Mouse (Mus musculus): ENCODE data around the gene Cenpu.

Gene Cenpu

GRCm38 (mm10) chr8:46551615-46552440 lies at the start of gene Cenpu:
Gene Cenpu, plus strand, starts transcription at chr8:46552028.
- DNase-seq (ENCODE audit: low read depth, low spot score): peak; percentile 98

GRCm38 (mm10) chr8:46502333-46503071 lies 49.3 kb upstream of the Cenpu start:
- no peak for DNase-seq (ENCODE audit: low read depth, low spot score)

GRCm38 (mm10) chr8:46503072-46503695 lies 48.6 kb upstream of the Cenpu start:
- DNase-seq (ENCODE audit: low read depth, low spot score): no peak

GRCm38 (mm10) chr8:46504196-46504595 lies 47.6 kb upstream of the Cenpu start:
- no peak for DNase-seq (ENCODE audit: low read depth, low spot score)

GRCm38 (mm10) chr8:46508488-46509395 lies 43.1 kb upstream of the Cenpu start:
- DNase-seq (ENCODE audit: low read depth, low spot score): no peak

- DNase-seq (ENCODE audit: low read depth, low spot score): no peak
These were observed 42.4 kb upstream of the Cenpu start for GRCm38 (mm10) chr8:46509474-46509873.

- DNase-seq (ENCODE audit: low read depth, low spot score): no peak
These were observed 40.5 kb upstream of the Cenpu start for GRCm38 (mm10) chr8:46511336-46511735.

- no peak for DNase-seq (ENCODE audit: low read depth, low spot score)
These were observed 39.3 kb upstream of the Cenpu start for GRCm38 (mm10) chr8:46512538-46512937.

GRCm38 (mm10) chr8:46514027-46514426 lies 37.8 kb upstream of the Cenpu start:
- no peak for DNase-seq (ENCODE audit: low read depth, low spot score)

- DNase-seq (ENCODE audit: low read depth, low spot score): no peak
These were observed 31.2 kb upstream of the Cenpu start for GRCm38 (mm10) chr8:46520667-46521066.

- DNase-seq (ENCODE audit: low read depth, low spot score): no peak
These were observed 25.7 kb upstream of the Cenpu start for GRCm38 (mm10) chr8:46526098-46526497.

GRCm38 (mm10) chr8:46526821-46527220 lies 25.0 kb upstream of the Cenpu start:
- DNase-seq (ENCODE audit: low read depth, low spot score): no peak

- no peak for DNase-seq (ENCODE audit: low read depth, low spot score)
These were observed 22.3 kb upstream of the Cenpu start for GRCm38 (mm10) chr8:46529508-46529907.

GRCm38 (mm10) chr8:46530541-46530940 lies 21.3 kb upstream of the Cenpu start:
- DNase-seq (ENCODE audit: low read depth, low spot score): no peak

- no peak for DNase-seq (ENCODE audit: low read depth, low spot score)
These were observed 17.9 kb upstream of the Cenpu start for GRCm38 (mm10) chr8:46533926-46534325.

- DNase-seq (ENCODE audit: low read depth, low spot score): no peak
These were observed 12.1 kb upstream of the Cenpu start for GRCm38 (mm10) chr8:46539701-46540100.

GRCm38 (mm10) chr8:46543191-46543590 lies 8.6 kb upstream of the Cenpu start:
- DNase-seq (ENCODE audit: low read depth, low spot score): peak; percentile 77

- DNase-seq (ENCODE audit: low read depth, low spot score): no peak
These were observed 8.2 kb upstream of the Cenpu start for GRCm38 (mm10) chr8:46543662-46544061.

GRCm38 (mm10) chr8:46545854-46546253 lies 6.0 kb upstream of the Cenpu start:
- no peak for DNase-seq (ENCODE audit: low read depth, low spot score)

- DNase-seq (ENCODE audit: low read depth, low spot score): no peak
These were observed 5.2 kb upstream of the Cenpu start for GRCm38 (mm10) chr8:46546431-46547176.

GRCm38 (mm10) chr8:46547245-46547644 lies 4.6 kb upstream of the Cenpu start:
- DNase-seq (ENCODE audit: low read depth, low spot score): peak; percentile 53
